Mouse (Mus musculus) cerebellum, adult 2 months (tissue): Measurements from ENCODE around the gene Olfml2a.

ENCODE experiments used
- CTCF ChIP-seq: fragments of 200-500 bp; IDR thresholded peaks from 2 replicates; pipeline ENCODE4 v1.5.1; 2011; ENCODE audit warnings: low read depth, mild to moderate bottlenecking, control low read depth, low read length, moderate library complexity, borderline replicate concordance; ENCODE audit not compliant: insufficient read depth
- POLR2A ChIP-seq: fragments of 200-500 bp; IDR thresholded peaks from 2 replicates; pipeline ENCODE4 v1.6.1; 2011; ENCODE audit warnings: low read length, control low read depth, borderline replicate concordance; ENCODE audit not compliant: insufficient read depth

- TF ChIP-seq CTCF (no peak), POLR2A (no peak)
These were observed 81.0 kb downstream of the Olfml2a start for GRCm38 (mm10) chr2:39012768-39013279.
